ENCODE assay signal across 11 mouse cellular contexts in the genomic region with DNA sequence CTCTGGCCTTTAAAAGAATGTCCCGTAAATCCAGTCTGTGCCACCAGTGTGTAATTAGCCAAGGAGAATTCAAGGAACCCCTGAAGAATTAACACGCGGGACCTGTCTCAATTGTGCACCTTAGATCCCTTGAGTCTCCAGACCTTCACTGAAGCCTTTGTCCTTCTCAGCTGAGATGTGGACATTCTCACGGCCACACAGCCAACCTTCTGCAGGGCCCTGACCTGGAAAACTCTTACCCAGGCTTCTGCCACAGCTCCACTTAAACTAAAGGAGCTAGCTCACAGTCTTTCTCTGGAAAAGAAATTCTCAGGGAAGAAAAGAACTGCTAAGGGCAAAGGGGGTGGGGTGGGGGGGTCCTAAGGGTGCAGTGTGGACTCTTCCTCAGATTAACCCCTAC.
"Had no signal": no experiment of that assay in that cellular context is flagged by ENCODE, and none has a peak within 500 bp of the region (broad histone marks: within the 10 kb centered on the region; RNA-seq: fewer than 3 reads in every experiment).

No protein-coding gene starts in this region.

- DNase-seq: left cerebral cortex, postnatal 4 days; liver; liver, embryonic 13.5 days; liver, postnatal 0 days; lung, adult 18-20 months; lung, adult 2 months; lung, embryonic 14.5 days; lung, postnatal 10 days; lung, postnatal 14 days; lung, postnatal 4 days; midbrain, embryonic 14.5 days had no signal
